Mouse (Mus musculus) G1E (cell line): ENCODE measurements around the gene Upk1b. TPM values are rescaled to one million over a fixed set of nuclear protein-coding genes. Genes with fewer than 3 reads are reported as not detected.
"Not testable (repeated sequence)": the region's sequence is repeated elsewhere in the genome, so short reads cannot be mapped to it uniquely, and the experiment has no call there.

Experiments used
- ATAC-seq: 2 replicates; pipeline ENCODE4 v1.8.0; 2016; ENCODE audit warnings: mild to moderate bottlenecking; ENCODE audit not compliant: insufficient number of reproducible peaks, poor library complexity, low FRiP score, severe bottlenecking; ENCODE audit errors: extremely low read depth
- DNase-seq: peaks from one replicate; pipeline ENCODE4 v3.0.0; 2012; ENCODE audit warnings: low spot score
- H3K27me3 ChIP-seq: 2 replicates; pipeline ENCODE4 v1.6.1; 2012; ENCODE audit warnings: mild to moderate bottlenecking, low read length, inconsistent platforms; ENCODE audit not compliant: insufficient read depth
- H3K36me3 ChIP-seq: replicated peaks from 2 replicates; pipeline ENCODE3; 2012; ENCODE audit warnings: mild to moderate bottlenecking, inconsistent platforms
- H3K4me1 ChIP-seq: 2 replicates; pipeline ENCODE4 v1.6.1; 2012; ENCODE audit warnings: low read depth, low read length, inconsistent platforms, mixed read lengths; ENCODE audit not compliant: insufficient read depth
- H3K4me3 ChIP-seq: 2 replicates; pipeline ENCODE4 v1.5.1; 2012; ENCODE audit warnings: low read depth, mild to moderate bottlenecking, inconsistent platforms, low read length, moderate library complexity, mixed read lengths
- H3K9me3 ChIP-seq: replicated peaks from 2 replicates; pipeline ENCODE4 v1.6.1; 2012; ENCODE audit warnings: inconsistent platforms
- CTCF ChIP-seq: IDR thresholded peaks from 2 replicates; pipeline ENCODE4 v1.5.1; 2012; ENCODE audit warnings: low read depth, low read length, inconsistent platforms, mixed read lengths
- GATA1 ChIP-seq: IDR thresholded peaks from 2 replicates; pipeline ENCODE4 v1.6.1; 2012; ENCODE audit warnings: borderline replicate concordance, low read length, inconsistent platforms, mixed read lengths
- GATA2 ChIP-seq: IDR thresholded peaks from 2 replicates; pipeline ENCODE4 v1.6.1; 2012; ENCODE audit warnings: low read depth, low read length, inconsistent platforms, borderline replicate concordance
- POLR2AphosphoS5 ChIP-seq: IDR thresholded peaks from 2 replicates; pipeline ENCODE4 v1.6.1; 2012; ENCODE audit warnings: low read depth, low read length, inconsistent platforms; ENCODE audit not compliant: insufficient replicate concordance
- TAL1 ChIP-seq: conservative IDR thresholded peaks from 2 replicates; pipeline ENCODE4 v1.6.1; 2012; ENCODE audit warnings: low read depth, low read length, inconsistent platforms, mixed read lengths
- polyA plus RNA-seq: library from polyadenylated mRNA; stranded (reverse); fragments of >175 nt; gene quantifications from 2 replicates; pipeline ENCODE4 v1.2.3, GENCODE M21; 2012
- total RNA-seq, 2 experiments: library from RNA; stranded (forward) in 1 of 2; stranded (reverse) in 1 of 2; fragments of 200-1000 nt in 1 of 2; fragments of >200 nt in 1 of 2; fragmentation: Nextera tagmentation in 1 of 2; gene quantifications; 2 replicates each; pipeline ENCODE4 v1.2.3; 2014 to 2017

Upk1b gene
- total RNA-seq (2014; fragmentation: Nextera tagmentation) (not detected in 2 replicates), total RNA-seq (2017) (0.38 TPM in 1 of 2 replicates, not detected in the other), polyA plus RNA-seq (not detected in 2 replicates)

- DNase-seq (no peak), ATAC-seq (no peak)
- H3K4me3 ChIP-seq, result no peak within 1 kb of the TSS
- H3K9me3 ChIP-seq, result no peaks in the 10 kb centered on the region
- no peaks in the 10 kb centered on the region; the same call in 1 of the 2 replicates for H3K27me3 ChIP-seq
- no peaks in the 10 kb centered on the region for H3K36me3 ChIP-seq
- no peak for TF ChIP-seq POLR2AphosphoS5
- no peak for TF ChIP-seq TAL1
- TF ChIP-seq CTCF, result no peak
- TF ChIP-seq GATA1, result no peak
- TF ChIP-seq GATA2, result no peak
- no peaks in the 10 kb centered on the region for H3K4me1 ChIP-seq
Measured at GRCm38 (mm10) chr16:38800091-38800490, at the start of gene Upk1b. Upk1b (minus strand) TSS chr16:38800328.

- DNase-seq (no peak), ATAC-seq (no peak)
- Histone ChIP-seq H3K9me3 (no peaks in the 10 kb centered on the region), H3K36me3 (no peaks in the 10 kb centered on the region), H3K4me1 (no peaks in the 10 kb centered on the region), H3K4me3 (no peak within 1 kb of the TSS), H3K27me3 (no peaks in the 10 kb centered on the region)
- TF ChIP-seq CTCF (no peak), POLR2AphosphoS5 (no peak), GATA2 (no peak), TAL1 (no peak), GATA1 (no peak)
Measured at GRCm38 (mm10) chr16:38828649-38829048, 28.5 kb upstream of the Upk1b start, which contains the start of gene 4930435E12Rik. 4930435E12Rik (minus strand) TSS chr16:38828749.

- DNase-seq (no peak), ATAC-seq (no peak)
- Histone ChIP-seq H3K27me3 (no peaks in the 10 kb centered on the region), H3K4me1 (no peaks in the 10 kb centered on the region), H3K9me3 (peaks cover 10% of the 10 kb centered on the region), H3K36me3 (no peaks in the 10 kb centered on the region), H3K4me3 (no peak overlapping the region)
- TF ChIP-seq POLR2AphosphoS5 (no peak), CTCF (peak; percentile 38)
Measured at GRCm38 (mm10) chr16:38812521-38812920, 12.4 kb upstream of the Upk1b start.

GRCm38 (mm10) chr16:38810196-38810595 is 10.1 kb upstream of the Upk1b start:
- Histone ChIP-seq H3K36me3 (no peaks in the 10 kb centered on the region), H3K4me1 (no peaks in the 10 kb centered on the region), H3K4me3 (no peak overlapping the region), H3K9me3 (peaks cover 10% of the 10 kb centered on the region), H3K27me3 (no peaks in the 10 kb centered on the region)
- DNase-seq, result no peak
- TF ChIP-seq GATA2 (no peak), TAL1 (no peak), GATA1 (no peak), CTCF (no peak), POLR2AphosphoS5 (no peak)
- ATAC-seq, result no peak

- H3K36me3 ChIP-seq, H3K4me3 ChIP-seq, DNase-seq, H3K4me1 ChIP-seq, H3K27me3 ChIP-seq, ATAC-seq, H3K9me3 ChIP-seq: not testable (repeated sequence)
Measured at GRCm38 (mm10) chr16:38807796-38808195, 7.7 kb upstream of the Upk1b start.

GRCm38 (mm10) chr16:38798957-38799450 is 1.1 kb downstream of the Upk1b start:
- TF ChIP-seq CTCF (no peak), POLR2AphosphoS5 (no peak), GATA2 (no peak), TAL1 (no peak), GATA1 (no peak)
- no peaks in the 10 kb centered on the region for H3K4me1 ChIP-seq
- ATAC-seq, result no peak
- DNase-seq, result no peak
- no peaks in the 10 kb centered on the region; the same call in 1 of the 2 replicates for H3K27me3 ChIP-seq
- no peak overlapping the region for H3K4me3 ChIP-seq
- no peaks in the 10 kb centered on the region for H3K36me3 ChIP-seq
- H3K9me3 ChIP-seq, result no peaks in the 10 kb centered on the region

- ATAC-seq, result no peak
- no peaks in the 10 kb centered on the region for H3K27me3 ChIP-seq
- no peaks in the 10 kb centered on the region for H3K36me3 ChIP-seq
- no peak overlapping the region for H3K4me3 ChIP-seq
- TF ChIP-seq CTCF, result no peak
- TF ChIP-seq POLR2AphosphoS5, result no peak
- TF ChIP-seq GATA1, result no peak
- TF ChIP-seq TAL1, result no peak
- TF ChIP-seq GATA2, result no peak
- no peaks in the 10 kb centered on the region for H3K9me3 ChIP-seq
- H3K4me1 ChIP-seq, result no peaks in the 10 kb centered on the region
- DNase-seq, result no peak
Measured at GRCm38 (mm10) chr16:38793120-38793519, 7.0 kb downstream of the Upk1b start.
